Mouse (Mus musculus) gastrocnemius, adult 2 months (tissue): ENCODE results near the gene Mageb3. TPM values are rescaled to one million over a fixed set of nuclear protein-coding genes. Genes with fewer than 3 reads are reported as not detected.
"Not testable (repeated sequence)": the region's sequence is repeated elsewhere in the genome, so short reads cannot be mapped to it uniquely, and the experiment has no call there.

ENCODE experiments used
- DNase-seq: peaks from one replicate; pipeline ENCODE4 v3.0.0; 2022
- H3K27ac ChIP-seq: fragments of 200-600 bp; 2 replicates; pipeline ENCODE4 v1.8.1; 2022; ENCODE audit warnings: mild to moderate bottlenecking
- H3K4me3 ChIP-seq: fragments of 200-600 bp; 2 replicates; pipeline ENCODE4 v1.8.1; 2022; ENCODE audit warnings: mild to moderate bottlenecking, moderate library complexity
- CTCF ChIP-seq: fragments of 200-600 bp; IDR thresholded peaks from 2 replicates; pipeline ENCODE4 v1.8.1; 2022; ENCODE audit warnings: antibody characterized with exemption, mild to moderate bottlenecking, moderate library complexity
- intact Hi-C: fragments of 180-260 bp; cut with DNase I; formaldehyde crosslinking; loops from one replicate; pipeline ENCODE4 v1.15.1; 2025
- long read RNA-seq, 2 experiments: library from polyadenylated mRNA; stranded (forward); transcript quantifications; one replicate each; pipeline ENCODE4 v2.0.0; 2021
- total RNA-seq, 2 experiments: library from RNA; stranded (reverse); gene quantifications; 2 replicates each; pipeline ENCODE4 v1.2.3; 2021

Mageb3 gene
- not detected for total RNA-seq
- long read RNA-seq, experiment 1, result 0 reads
- long read RNA-seq, experiment 2, result 0 reads

- H3K27ac ChIP-seq, result peak within 1 kb of the TSS; percentile 93
- peak; percentile 16; the same call in 1 of the 2 replicates for TF ChIP-seq CTCF
- intact Hi-C loops, result loop anchor here (5.0 kb wide), 1 partner anchor 72 kb away; the partner anchor contains the start of gene Eif3j1
- H3K4me3 ChIP-seq, result peak within 1 kb of the TSS; percentile 83
- DNase-seq, result peak; percentile 99
Observed at GRCm38 (mm10) chr2:121955765-121956223, at the start of gene Mageb3, which contains the start of gene Ctdspl2. TSS of gene Mageb3 (minus strand) at chr2:121956092. TSS of gene Ctdspl2 (plus strand) at chr2:121956001.

GRCm38 (mm10) chr2:121995738-121996137 is 39.8 kb upstream of the Mageb3 start:
- peak; percentile 49 for TF ChIP-seq CTCF
- H3K27ac ChIP-seq, result no peak overlapping the region
- intact Hi-C loops, result no loop called here
- no peak for DNase-seq
- H3K4me3 ChIP-seq, result no peak overlapping the region

- Histone ChIP-seq H3K27ac (peak overlapping the region; percentile 93), H3K4me3 (peak overlapping the region; percentile 83)
- DNase-seq, result no peak
- no peak for TF ChIP-seq CTCF
- intact Hi-C loops, result loop anchor here (5.0 kb wide), 1 partner anchor 70 kb away; the partner anchor contains the start of gene Eif3j1
Observed at GRCm38 (mm10) chr2:121957216-121957792, 1.4 kb upstream of the Mageb3 start.

- intact Hi-C loops, result loop anchor here (5.0 kb wide), 1 partner anchor 71 kb away; the partner anchor contains the start of gene Eif3j1
- Histone ChIP-seq H3K4me3 (peak overlapping the region; percentile 83), H3K27ac (peak overlapping the region; percentile 93)
- peak; percentile 97 for DNase-seq
- TF ChIP-seq CTCF, result no peak
Observed at GRCm38 (mm10) chr2:121956224-121957018, 529 bp upstream of the Mageb3 start.

GRCm38 (mm10) chr2:121954971-121955656 is 778 bp downstream of the Mageb3 start:
- no peak for DNase-seq
- intact Hi-C loops, result loop anchor here (5.0 kb wide), 1 partner anchor 72 kb away; the partner anchor contains the start of gene Eif3j1
- Histone ChIP-seq H3K4me3 (peak overlapping the region; percentile 83), H3K27ac (peak overlapping the region; percentile 93)
- TF ChIP-seq CTCF, result no peak

GRCm38 (mm10) chr2:121943364-121943763 is 12.5 kb downstream of the Mageb3 start:
- intact Hi-C loops, result no loop called here
- no peak overlapping the region for H3K27ac ChIP-seq
- TF ChIP-seq CTCF, result no peak
- H3K4me3 ChIP-seq, result no peak overlapping the region
- DNase-seq, result no peak

GRCm38 (mm10) chr2:121937624-121938023 is 18.3 kb downstream of the Mageb3 start:
- intact Hi-C loops, H3K4me3 ChIP-seq, DNase-seq, H3K27ac ChIP-seq: not testable (repeated sequence)

GRCm38 (mm10) chr2:121916047-121916970 is 39.6 kb downstream of the Mageb3 start:
- TF ChIP-seq CTCF, result no peak
- intact Hi-C loops, result no loop called here
- no peak for DNase-seq
- Histone ChIP-seq H3K27ac (no peak overlapping the region), H3K4me3 (no peak overlapping the region)

GRCm38 (mm10) chr2:121909975-121910374 is 45.9 kb downstream of the Mageb3 start:
- DNase-seq, result no peak
- intact Hi-C loops, result no loop called here
- no peak overlapping the region for H3K27ac ChIP-seq
- no peak; the same call in 1 of the 2 replicates for TF ChIP-seq CTCF
- H3K4me3 ChIP-seq, result no peak overlapping the region

Other genes with a start within 250 kb of the Mageb3 start
- under 1 TPM in 1 of 2 experiments, not detected in 1; 0.18 TPM for gene Frmd5, start 149.0 kb downstream of the Mageb3 start, total RNA-seq
- gene Casc4, start 89.1 kb downstream of the Mageb3 start, total RNA-seq, result 1 to 10 TPM; 7.4 to 9.9 TPM
- 1 to 10 TPM; 6.7 to 9.4 TPM for gene Ctdspl2, start 91 bp downstream of the Mageb3 start, total RNA-seq
- 10 to 100 TPM; 31.4 to 38.4 TPM for gene Eif3j1, start 72.5 kb upstream of the Mageb3 start, total RNA-seq
- 1 to 10 TPM; 5.7 to 6.3 TPM for gene Spg11, start 162.3 kb upstream of the Mageb3 start, total RNA-seq
- 10 to 100 TPM; 60.6 to 85.4 TPM for gene B2m, start 191.6 kb upstream of the Mageb3 start, total RNA-seq
- gene Trim69, start 204.6 kb upstream of the Mageb3 start, total RNA-seq, result not detected
- gene Patl2, start 230.1 kb upstream of the Mageb3 start, total RNA-seq, result not detected
- not detected for gene Terb2, start 230.2 kb upstream of the Mageb3 start, total RNA-seq